Mouse (Mus musculus): ENCODE measurements around the gene Gtf2i. TPM values are rescaled to one million over a fixed set of nuclear protein-coding genes. Genes with fewer than 3 reads are reported as not detected.
"Not testable (repeated sequence)": the region's sequence is repeated elsewhere in the genome, so short reads cannot be mapped to it uniquely, and the experiment has no call there.

The Gtf2i gene
- 156 and 196 TPM in 2 replicates for polyA plus RNA-seq (2012; rRNA removed)

- peak; percentile 99 for DNase-seq (ENCODE audit: low read depth)
- TF ChIP-seq POLR2A (IDR thresholded peaks at IDR 0.05; ENCODE audit: borderline replicate concordance, extremely low read depth, insufficient read depth, insufficient read length, poor library complexity, severe bottlenecking) = peak; percentile 69; the same call in 1 of the 2 replicates
- TF ChIP-seq CTCF (IDR thresholded peaks at IDR 0.05; ENCODE audit: borderline replicate concordance, extremely low read depth, insufficient read depth, insufficient read length) = no peak
These were observed at the start of gene Gtf2i for GRCm38 (mm10) chr5:134314688-134315622. TSS of gene Gtf2i (minus strand) at chr5:134314760.

GRCm38 (mm10) chr5:134359101-134359500 is 44.5 kb upstream of the Gtf2i start:
- TF ChIP-seq POLR2A (IDR thresholded peaks at IDR 0.05; ENCODE audit: borderline replicate concordance, extremely low read depth, insufficient read depth, insufficient read length, poor library complexity, severe bottlenecking) = no peak
- TF ChIP-seq CTCF (IDR thresholded peaks at IDR 0.05; ENCODE audit: borderline replicate concordance, extremely low read depth, insufficient read depth, insufficient read length) = no peak
- no peak for DNase-seq (ENCODE audit: low read depth)

DNA sequence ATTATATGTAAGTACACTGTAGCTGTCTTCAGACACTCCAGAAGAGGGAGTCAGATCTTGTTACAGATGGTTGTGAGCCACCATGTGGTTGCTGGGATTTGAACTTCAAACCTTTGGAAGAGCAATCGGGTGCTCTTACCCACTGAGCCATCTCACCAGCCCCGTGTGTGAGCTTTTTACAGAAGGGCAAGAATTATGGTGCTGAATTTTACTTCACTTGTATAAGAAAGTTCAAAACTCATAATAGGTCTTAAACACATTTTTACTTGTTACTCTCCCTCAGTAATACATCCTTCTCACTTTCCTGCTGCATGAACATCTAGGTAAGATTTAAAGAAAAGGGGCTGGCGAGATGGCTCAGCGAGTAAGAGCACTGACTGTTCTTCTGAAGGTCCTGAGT is 40.8 kb upstream of the Gtf2i start:
- not testable (repeated sequence) for DNase-seq (ENCODE audit: low read depth)

DNA sequence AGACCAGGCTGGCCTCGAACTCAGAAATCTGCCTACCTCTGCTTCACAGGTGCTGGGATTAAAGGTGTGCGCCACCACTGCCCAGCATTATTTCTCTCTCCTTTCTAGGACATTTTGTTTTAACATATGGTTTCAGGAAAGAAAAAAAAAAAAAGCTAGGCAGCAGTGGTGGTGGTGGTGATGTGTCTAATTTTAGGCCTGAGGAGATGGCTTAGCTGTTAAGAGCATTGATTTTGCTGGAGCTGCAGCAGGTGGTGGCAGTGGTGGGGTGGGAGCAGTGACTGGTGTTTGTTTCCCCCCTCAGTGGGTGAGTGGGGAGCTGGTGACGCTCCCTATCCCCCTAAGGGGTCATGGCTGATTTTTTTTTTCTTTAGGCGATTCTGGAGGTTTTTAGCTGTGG is 38.6 kb upstream of the Gtf2i start:
- no peak for DNase-seq (ENCODE audit: low read depth)
- TF ChIP-seq CTCF (IDR thresholded peaks at IDR 0.05; ENCODE audit: borderline replicate concordance, extremely low read depth, insufficient read depth, insufficient read length) = no peak
- TF ChIP-seq POLR2A (IDR thresholded peaks at IDR 0.05; ENCODE audit: borderline replicate concordance, extremely low read depth, insufficient read depth, insufficient read length, poor library complexity, severe bottlenecking) = no peak

GRCm38 (mm10) chr5:134352527-134353001 is 38.0 kb upstream of the Gtf2i start:
- TF ChIP-seq POLR2A (IDR thresholded peaks at IDR 0.05; ENCODE audit: borderline replicate concordance, extremely low read depth, insufficient read depth, insufficient read length, poor library complexity, severe bottlenecking) (no peak), CTCF (IDR thresholded peaks at IDR 0.05; ENCODE audit: borderline replicate concordance, extremely low read depth, insufficient read depth, insufficient read length) (no peak)
- no peak for DNase-seq (ENCODE audit: low read depth)

- TF ChIP-seq POLR2A (IDR thresholded peaks at IDR 0.05; ENCODE audit: borderline replicate concordance, extremely low read depth, insufficient read depth, insufficient read length, poor library complexity, severe bottlenecking) = no peak
- no peak for TF ChIP-seq CTCF (IDR thresholded peaks at IDR 0.05; ENCODE audit: borderline replicate concordance, extremely low read depth, insufficient read depth, insufficient read length)
- peak; percentile 61 for DNase-seq (ENCODE audit: low read depth)
These were observed 36.1 kb upstream of the Gtf2i start for GRCm38 (mm10) chr5:134350660-134351059.

DNA sequence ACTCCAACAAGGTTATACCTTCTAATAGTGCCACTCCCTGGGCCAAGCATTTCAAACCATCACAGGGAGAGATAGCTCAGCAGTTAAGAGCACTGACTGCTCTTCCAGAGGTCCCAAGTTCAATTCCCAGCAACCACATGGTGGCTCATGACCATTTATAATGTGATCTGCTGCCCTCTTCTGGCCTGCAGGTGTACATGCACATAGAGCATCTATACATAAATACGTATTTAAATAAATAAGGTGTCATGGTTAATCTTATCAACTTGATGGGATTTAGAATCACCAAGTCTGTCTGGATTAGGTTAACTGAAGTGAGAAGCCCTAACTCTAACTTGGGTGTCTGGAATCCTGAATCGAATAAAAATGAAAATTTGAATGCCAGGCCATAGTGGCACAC is 32.5 kb upstream of the Gtf2i start:
- no peak for TF ChIP-seq POLR2A (IDR thresholded peaks at IDR 0.05; ENCODE audit: borderline replicate concordance, extremely low read depth, insufficient read depth, insufficient read length, poor library complexity, severe bottlenecking)
- no peak for TF ChIP-seq CTCF (IDR thresholded peaks at IDR 0.05; ENCODE audit: borderline replicate concordance, extremely low read depth, insufficient read depth, insufficient read length)
- no peak for DNase-seq (ENCODE audit: low read depth)

DNA sequence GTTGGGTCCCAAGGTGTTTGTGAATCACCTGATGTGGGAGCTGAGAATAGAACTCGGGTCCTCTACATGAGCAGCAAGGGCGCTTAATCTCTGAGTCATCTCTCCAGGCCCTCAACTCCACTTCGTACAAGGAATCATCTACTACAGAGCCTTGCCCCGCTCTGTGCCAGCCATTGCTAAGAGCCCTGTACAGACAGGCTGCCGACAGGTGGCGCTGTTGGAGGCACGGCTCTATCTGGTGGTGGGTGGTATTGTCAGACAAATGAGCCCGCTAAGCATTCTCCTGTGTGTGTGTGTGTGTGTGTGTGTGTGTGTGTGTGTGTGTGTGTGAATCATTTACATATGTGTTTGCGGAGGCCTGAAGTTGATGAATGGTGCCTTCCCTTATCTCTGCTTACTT is 30.9 kb upstream of the Gtf2i start:
- TF ChIP-seq POLR2A (IDR thresholded peaks at IDR 0.05; ENCODE audit: borderline replicate concordance, extremely low read depth, insufficient read depth, insufficient read length, poor library complexity, severe bottlenecking) (no peak), CTCF (IDR thresholded peaks at IDR 0.05; ENCODE audit: borderline replicate concordance, extremely low read depth, insufficient read depth, insufficient read length) (peak; percentile 30; the same call in 1 of the 2 replicates)
- peak; percentile 35 for DNase-seq (ENCODE audit: low read depth)

- DNase-seq (ENCODE audit: low read depth) = no peak
- TF ChIP-seq CTCF (IDR thresholded peaks at IDR 0.05; ENCODE audit: borderline replicate concordance, extremely low read depth, insufficient read depth, insufficient read length) (no peak), POLR2A (IDR thresholded peaks at IDR 0.05; ENCODE audit: borderline replicate concordance, extremely low read depth, insufficient read depth, insufficient read length, poor library complexity, severe bottlenecking) (no peak)
These were observed 29.5 kb upstream of the Gtf2i start for GRCm38 (mm10) chr5:134344076-134344475.

- not testable (repeated sequence) for DNase-seq (ENCODE audit: low read depth)
These were observed 29.0 kb upstream of the Gtf2i start for GRCm38 (mm10) chr5:134343530-134343929.

GRCm38 (mm10) chr5:134342503-134343205 is 28.1 kb upstream of the Gtf2i start:
- TF ChIP-seq CTCF (IDR thresholded peaks at IDR 0.05; ENCODE audit: borderline replicate concordance, extremely low read depth, insufficient read depth, insufficient read length) = no peak
- TF ChIP-seq POLR2A (IDR thresholded peaks at IDR 0.05; ENCODE audit: borderline replicate concordance, extremely low read depth, insufficient read depth, insufficient read length, poor library complexity, severe bottlenecking) = no peak
- no peak for DNase-seq (ENCODE audit: low read depth)

GRCm38 (mm10) chr5:134341721-134342120 is 27.2 kb upstream of the Gtf2i start:
- no peak for DNase-seq (ENCODE audit: low read depth)
- no peak for TF ChIP-seq POLR2A (IDR thresholded peaks at IDR 0.05; ENCODE audit: borderline replicate concordance, extremely low read depth, insufficient read depth, insufficient read length, poor library complexity, severe bottlenecking)
- no peak for TF ChIP-seq CTCF (IDR thresholded peaks at IDR 0.05; ENCODE audit: borderline replicate concordance, extremely low read depth, insufficient read depth, insufficient read length)

All from brain, embryonic 14.5 days (tissue).